Mouse (Mus musculus): ENCODE measurements around the gene Tmcc1. TPM values are rescaled to one million over a fixed set of nuclear protein-coding genes. Genes with fewer than 3 reads are reported as not detected.

Tmcc1 gene
- total and polyA plus RNA-seq, 2 experiments = 17.7 to 34.3 TPM

- no peaks in the 10 kb centered on the region for H3K79me2 ChIP-seq (ENCODE audit: control insufficient read depth, insufficient read depth, low read length)
- no peaks in the 10 kb centered on the region for H3K27me3 ChIP-seq (ENCODE audit: control insufficient read depth, insufficient read depth, low read length)
- H3K27ac ChIP-seq (replicated peaks; ENCODE audit: insufficient read depth, low read depth, low read length) = no peak overlapping the region
- no peak for TF ChIP-seq CTCF (IDR thresholded peaks at IDR 0.05; ENCODE audit: low read depth, low read length)
- no peak for TF ChIP-seq POLR2A (IDR thresholded peaks at IDR 0.05; ENCODE audit: extremely low read depth, insufficient read depth, low read length)
- WGBS = 85% methylated on average over 8 of the region's 8 CpGs
- DNase-seq (ENCODE audit: extremely low read depth, low read depth, low spot score) = no peak
- peaks cover 4% of the 10 kb centered on the region; the same call in 1 of the 2 replicates for H3K4me1 ChIP-seq (ENCODE audit: control insufficient read depth, insufficient read depth, low read length)
- no peak overlapping the region for H3K9ac ChIP-seq (ENCODE audit: low read depth, low read length)
- no peaks in the 10 kb centered on the region for H3K36me3 ChIP-seq (ENCODE audit: control insufficient read depth, insufficient read depth, low read length)
- H3K4me3 ChIP-seq (ENCODE audit: insufficient read depth, low read depth, low read length) = no peak overlapping the region
Measured at GRCm38 (mm10) chr6:115975606-115976005, 217.7 kb downstream of the Tmcc1 start.

- Histone ChIP-seq H3K27ac (replicated peaks; ENCODE audit: insufficient read depth, low read depth, low read length) (no peak overlapping the region), H3K4me3 (ENCODE audit: insufficient read depth, low read depth, low read length) (no peak overlapping the region), H3K9ac (ENCODE audit: low read depth, low read length) (no peak overlapping the region), H3K36me3 (ENCODE audit: control insufficient read depth, insufficient read depth, low read length) (no peaks in the 10 kb centered on the region), H3K27me3 (ENCODE audit: control insufficient read depth, insufficient read depth, low read length) (no peaks in the 10 kb centered on the region), H3K4me1 (ENCODE audit: control insufficient read depth, insufficient read depth, low read length) (peaks cover 4% of the 10 kb centered on the region; the same call in 1 of the 2 replicates), H3K79me2 (ENCODE audit: control insufficient read depth, insufficient read depth, low read length) (no peaks in the 10 kb centered on the region)
- 79% methylated on average over 16 of the region's 16 CpGs for WGBS
- TF ChIP-seq CTCF (IDR thresholded peaks at IDR 0.05; ENCODE audit: low read depth, low read length) (no peak), POLR2A (IDR thresholded peaks at IDR 0.05; ENCODE audit: extremely low read depth, insufficient read depth, low read length) (no peak)
- DNase-seq (ENCODE audit: extremely low read depth, low read depth, low spot score) = no peak
Measured at GRCm38 (mm10) chr6:115973881-115974662, 219.2 kb downstream of the Tmcc1 start.

- no peak overlapping the region for H3K9ac ChIP-seq (ENCODE audit: low read depth, low read length)
- TF ChIP-seq CTCF (IDR thresholded peaks at IDR 0.05; ENCODE audit: low read depth, low read length) (no peak), POLR2A (IDR thresholded peaks at IDR 0.05; ENCODE audit: extremely low read depth, insufficient read depth, low read length) (no peak)
- 76% methylated on average over 15 of the region's 15 CpGs for WGBS
- H3K79me2 ChIP-seq (ENCODE audit: control insufficient read depth, insufficient read depth, low read length) = no peaks in the 10 kb centered on the region
- no peaks in the 10 kb centered on the region for H3K36me3 ChIP-seq (ENCODE audit: control insufficient read depth, insufficient read depth, low read length)
- no peak overlapping the region for H3K4me3 ChIP-seq (ENCODE audit: insufficient read depth, low read depth, low read length)
- H3K27me3 ChIP-seq (ENCODE audit: control insufficient read depth, insufficient read depth, low read length) = no peaks in the 10 kb centered on the region
- H3K4me1 ChIP-seq (ENCODE audit: control insufficient read depth, insufficient read depth, low read length) = peaks cover 4% of the 10 kb centered on the region; the same call in 1 of the 2 replicates
- 0 out of 2 replicates have a peak overlapping the region, but pooled peaks have one; percentile 3 for H3K27ac ChIP-seq (replicated peaks; ENCODE audit: insufficient read depth, low read depth, low read length)
- no peak for DNase-seq (ENCODE audit: extremely low read depth, low read depth, low spot score)
Measured at GRCm38 (mm10) chr6:115973139-115973875, 220.0 kb downstream of the Tmcc1 start.

- 79% methylated on average over 7 of the region's 7 CpGs for WGBS
- TF ChIP-seq POLR2A (IDR thresholded peaks at IDR 0.05; ENCODE audit: extremely low read depth, insufficient read depth, low read length) (no peak), CTCF (IDR thresholded peaks at IDR 0.05; ENCODE audit: low read depth, low read length) (no peak)
Measured at GRCm38 (mm10) chr6:115972083-115972764, 221.1 kb downstream of the Tmcc1 start.

GRCm38 (mm10) chr6:115971273-115972060 is 221.8 kb downstream of the Tmcc1 start:
- TF ChIP-seq POLR2A (IDR thresholded peaks at IDR 0.05; ENCODE audit: extremely low read depth, insufficient read depth, low read length) (no peak), CTCF (IDR thresholded peaks at IDR 0.05; ENCODE audit: low read depth, low read length) (no peak)
- Histone ChIP-seq H3K36me3 (ENCODE audit: control insufficient read depth, insufficient read depth, low read length) (no peaks in the 10 kb centered on the region), H3K27me3 (ENCODE audit: control insufficient read depth, insufficient read depth, low read length) (no peaks in the 10 kb centered on the region), H3K27ac (replicated peaks; ENCODE audit: insufficient read depth, low read depth, low read length) (peak overlapping the region; percentile 24; the same call in 1 of the 2 replicates), H3K79me2 (ENCODE audit: control insufficient read depth, insufficient read depth, low read length) (no peaks in the 10 kb centered on the region), H3K9ac (ENCODE audit: low read depth, low read length) (no peak overlapping the region), H3K4me1 (ENCODE audit: control insufficient read depth, insufficient read depth, low read length) (peaks cover 4% of the 10 kb centered on the region; the same call in 1 of the 2 replicates), H3K4me3 (ENCODE audit: insufficient read depth, low read depth, low read length) (no peak overlapping the region)
- peak; percentile 23 for DNase-seq (ENCODE audit: extremely low read depth, low read depth, low spot score)
- WGBS = 69% methylated on average over 13 of the region's 13 CpGs

More at GRCm38 (mm10) chr6:115972083-115972764, 221.1 kb downstream of the Tmcc1 start:
- peaks cover 4% of the 10 kb centered on the region; the same call in 1 of the 2 replicates for H3K4me1 ChIP-seq (ENCODE audit: control insufficient read depth, insufficient read depth, low read length)
- no peak overlapping the region for H3K4me3 ChIP-seq (ENCODE audit: insufficient read depth, low read depth, low read length)
- H3K27ac ChIP-seq (replicated peaks; ENCODE audit: insufficient read depth, low read depth, low read length) = no peak overlapping the region
- no peaks in the 10 kb centered on the region for H3K79me2 ChIP-seq (ENCODE audit: control insufficient read depth, insufficient read depth, low read length)
- no peaks in the 10 kb centered on the region for H3K36me3 ChIP-seq (ENCODE audit: control insufficient read depth, insufficient read depth, low read length)
- DNase-seq (ENCODE audit: extremely low read depth, low read depth, low spot score) = no peak
- H3K9ac ChIP-seq (ENCODE audit: low read depth, low read length) = no peak overlapping the region
- no peaks in the 10 kb centered on the region for H3K27me3 ChIP-seq (ENCODE audit: control insufficient read depth, insufficient read depth, low read length)
